Mouse (Mus musculus): ENCODE data around the gene Zyg11a. TPM values are rescaled to one million over a fixed set of nuclear protein-coding genes. Genes with fewer than 3 reads are reported as not detected.

Zyg11a gene
- polyA plus RNA-seq (2011; ENCODE audit: insufficient read depth, insufficient read length, low replicate concordance, missing spikeins): 0.62 TPM in 1 of 2 replicates, not detected in the other

GRCm38 (mm10) chr4:108217332-108218179, at the start of gene Zyg11a:
TSS of gene Zyg11a (minus strand) at chr4:108218048.
- no peak for TF ChIP-seq CTCF (IDR thresholded peaks at IDR 0.05; ENCODE audit: control insufficient read depth, insufficient read depth, low read length)
- no peak for TF ChIP-seq POLR2A (IDR thresholded peaks at IDR 0.05; ENCODE audit: borderline replicate concordance, control insufficient read depth, low read depth, low read length)
- no peak within 1 kb of the TSS for H3K27ac ChIP-seq (ENCODE audit: control insufficient read depth, insufficient read depth, low read depth, low read length, poor library complexity)
- no peak within 1 kb of the TSS for H3K4me3 ChIP-seq (replicated peaks; ENCODE audit: control insufficient read depth, low read depth, low read length)
- no peaks in the 10 kb centered on the region for H3K4me1 ChIP-seq (ENCODE audit: control insufficient read depth, insufficient read depth, low read length)
- WGBS: 5% methylated on average over 107 of the region's 107 CpGs

GRCm38 (mm10) chr4:108265774-108266173, 47.9 kb upstream of the Zyg11a start:
- no peak overlapping the region for H3K4me3 ChIP-seq (replicated peaks; ENCODE audit: control insufficient read depth, low read depth, low read length)
- TF ChIP-seq POLR2A (IDR thresholded peaks at IDR 0.05; ENCODE audit: borderline replicate concordance, control insufficient read depth, low read depth, low read length) (no peak), CTCF (IDR thresholded peaks at IDR 0.05; ENCODE audit: control insufficient read depth, insufficient read depth, low read length) (no peak)
- H3K4me1 ChIP-seq (ENCODE audit: control insufficient read depth, insufficient read depth, low read length): no peaks in the 10 kb centered on the region
- no peak overlapping the region for H3K27ac ChIP-seq (ENCODE audit: control insufficient read depth, insufficient read depth, low read depth, low read length, poor library complexity)
- WGBS: 94% methylated on average over 7 of the region's 7 CpGs

GRCm38 (mm10) chr4:108253317-108253716, 35.5 kb upstream of the Zyg11a start:
- TF ChIP-seq CTCF (IDR thresholded peaks at IDR 0.05; ENCODE audit: control insufficient read depth, insufficient read depth, low read length): no peak
- TF ChIP-seq POLR2A (IDR thresholded peaks at IDR 0.05; ENCODE audit: borderline replicate concordance, control insufficient read depth, low read depth, low read length): no peak
- H3K4me1 ChIP-seq (ENCODE audit: control insufficient read depth, insufficient read depth, low read length): no peaks in the 10 kb centered on the region
- 89% methylated on average over 6 of the region's 6 CpGs for WGBS
- H3K4me3 ChIP-seq (replicated peaks; ENCODE audit: control insufficient read depth, low read depth, low read length): no peak overlapping the region
- no peak overlapping the region for H3K27ac ChIP-seq (ENCODE audit: control insufficient read depth, insufficient read depth, low read depth, low read length, poor library complexity)

- no peak for TF ChIP-seq POLR2A (IDR thresholded peaks at IDR 0.05; ENCODE audit: borderline replicate concordance, control insufficient read depth, low read depth, low read length)
- TF ChIP-seq CTCF (IDR thresholded peaks at IDR 0.05; ENCODE audit: control insufficient read depth, insufficient read depth, low read length): no peak
- Histone ChIP-seq H3K27ac (ENCODE audit: control insufficient read depth, insufficient read depth, low read depth, low read length, poor library complexity) (no peak overlapping the region), H3K4me1 (ENCODE audit: control insufficient read depth, insufficient read depth, low read length) (no peaks in the 10 kb centered on the region), H3K4me3 (replicated peaks; ENCODE audit: control insufficient read depth, low read depth, low read length) (no peak overlapping the region)
- whole genome bisulfite sequencing: 37% methylated on average over 9 of the region's 9 CpGs
These were observed 32.7 kb upstream of the Zyg11a start for GRCm38 (mm10) chr4:108250501-108250900.

- Histone ChIP-seq H3K27ac (ENCODE audit: control insufficient read depth, insufficient read depth, low read depth, low read length, poor library complexity) (no peak overlapping the region), H3K4me3 (replicated peaks; ENCODE audit: control insufficient read depth, low read depth, low read length) (no peak overlapping the region), H3K4me1 (ENCODE audit: control insufficient read depth, insufficient read depth, low read length) (no peaks in the 10 kb centered on the region)
- no peak for TF ChIP-seq CTCF (IDR thresholded peaks at IDR 0.05; ENCODE audit: control insufficient read depth, insufficient read depth, low read length)
- WGBS: 86% methylated on average over 3 of the region's 3 CpGs
These were observed 31.5 kb upstream of the Zyg11a start for GRCm38 (mm10) chr4:108249314-108249713.

GRCm38 (mm10) chr4:108233654-108234053, 15.8 kb upstream of the Zyg11a start:
- Histone ChIP-seq H3K27ac (ENCODE audit: control insufficient read depth, insufficient read depth, low read depth, low read length, poor library complexity) (no peak overlapping the region), H3K4me1 (ENCODE audit: control insufficient read depth, insufficient read depth, low read length) (no peaks in the 10 kb centered on the region), H3K4me3 (replicated peaks; ENCODE audit: control insufficient read depth, low read depth, low read length) (no peak overlapping the region)
- TF ChIP-seq CTCF (IDR thresholded peaks at IDR 0.05; ENCODE audit: control insufficient read depth, insufficient read depth, low read length) (no peak), POLR2A (IDR thresholded peaks at IDR 0.05; ENCODE audit: borderline replicate concordance, control insufficient read depth, low read depth, low read length) (no peak)
- WGBS: 83% methylated on average over 3 of the region's 3 CpGs

- 83% methylated on average over 3 of the region's 3 CpGs for WGBS
- Histone ChIP-seq H3K4me1 (ENCODE audit: control insufficient read depth, insufficient read depth, low read length) (no peaks in the 10 kb centered on the region), H3K4me3 (replicated peaks; ENCODE audit: control insufficient read depth, low read depth, low read length) (no peak overlapping the region), H3K27ac (ENCODE audit: control insufficient read depth, insufficient read depth, low read depth, low read length, poor library complexity) (no peak overlapping the region)
- TF ChIP-seq POLR2A (IDR thresholded peaks at IDR 0.05; ENCODE audit: borderline replicate concordance, control insufficient read depth, low read depth, low read length): no peak
- TF ChIP-seq CTCF (IDR thresholded peaks at IDR 0.05; ENCODE audit: control insufficient read depth, insufficient read depth, low read length): no peak
These were observed 7.6 kb upstream of the Zyg11a start for GRCm38 (mm10) chr4:108225341-108225872.

- WGBS: 86% methylated on average over 5 of the region's 5 CpGs
- H3K4me3 ChIP-seq (replicated peaks; ENCODE audit: control insufficient read depth, low read depth, low read length): no peak overlapping the region
- TF ChIP-seq POLR2A (IDR thresholded peaks at IDR 0.05; ENCODE audit: borderline replicate concordance, control insufficient read depth, low read depth, low read length) (no peak), CTCF (IDR thresholded peaks at IDR 0.05; ENCODE audit: control insufficient read depth, insufficient read depth, low read length) (no peak)
These were observed 4.7 kb upstream of the Zyg11a start for GRCm38 (mm10) chr4:108222507-108222906.

More at GRCm38 (mm10) chr4:108222507-108222906, 4.7 kb upstream of the Zyg11a start:
- no peak overlapping the region for H3K27ac ChIP-seq (ENCODE audit: control insufficient read depth, insufficient read depth, low read depth, low read length, poor library complexity)
- no peaks in the 10 kb centered on the region for H3K4me1 ChIP-seq (ENCODE audit: control insufficient read depth, insufficient read depth, low read length)

Data from bone marrow, adult 2 months (tissue).